In the genomic region with DNA sequence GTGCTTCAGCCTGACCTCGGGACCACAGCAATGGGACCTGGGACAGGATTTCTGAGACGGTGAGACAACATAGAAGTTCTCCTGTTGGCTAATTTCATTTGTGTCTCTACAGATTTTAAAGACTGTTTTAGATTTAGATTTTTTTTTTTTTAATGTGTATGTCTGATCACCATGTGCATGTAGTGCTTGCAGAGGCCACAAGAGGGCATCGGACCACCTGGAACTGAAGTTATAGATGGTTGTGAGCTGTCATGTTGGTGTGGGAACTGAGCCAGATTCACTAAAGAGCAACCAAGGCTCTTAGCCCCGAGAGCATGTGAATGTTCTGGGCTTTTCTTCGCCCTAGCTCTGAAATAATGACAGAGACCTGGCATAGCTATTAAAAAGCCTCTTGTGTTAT, we compare ENCODE assay signal across 8 mouse cellular contexts. TPM values are rescaled to one million over a fixed set of nuclear protein-coding genes. Genes with fewer than 3 reads are reported as not detected.
DNase-seq lines count a peak whose midpoint lies in the region; ATAC-seq and TF ChIP-seq lines count a peak whose summit lies in the region.

No protein-coding gene starts in this region.

- 45% methylated on average over 5 of the region's 5 CpGs for WGBS in forebrain, postnatal 0 days
- WGBS in forebrain, embryonic 13.5 days: 51% methylated on average over 5 of the region's 5 CpGs
- WGBS in neural tube, embryonic 15.5 days: 55% methylated on average over 5 of the region's 5 CpGs
- 49% methylated on average over 5 of the region's 5 CpGs for WGBS in small intestine, adult 2 months

- TF ChIP-seq POLR2A in small intestine, adult 2 months (IDR thresholded peaks at IDR 0.05; ENCODE audit: low read depth, low read length): no peak

- no peak for ATAC-seq in forebrain, postnatal 0 days
- no peak for ATAC-seq in forebrain, embryonic 13.5 days
- ATAC-seq in neural tube, embryonic 15.5 days (ENCODE audit: low FRiP score): no peak

- H3K36me3 ChIP-seq in forebrain, postnatal 0 days (ENCODE audit: insufficient read depth): no peaks in the 10 kb centered on the region
- no peaks in the 10 kb centered on the region for H3K36me3 ChIP-seq in forebrain, embryonic 13.5 days (ENCODE audit: poor library complexity, severe bottlenecking)
- no peaks in the 10 kb centered on the region for H3K36me3 ChIP-seq in neural tube, embryonic 15.5 days
- no peaks in the 10 kb centered on the region for H3K36me3 ChIP-seq in small intestine, adult 2 months (ENCODE audit: control insufficient read depth, insufficient read depth, low read length)

- H3K9ac ChIP-seq in forebrain, postnatal 0 days: no peak overlapping the region
- no peak overlapping the region for H3K9ac ChIP-seq in forebrain, embryonic 13.5 days
- H3K9ac ChIP-seq in neural tube, embryonic 15.5 days (replicated peaks): no peak overlapping the region

- H3K27me3 ChIP-seq in forebrain, postnatal 0 days (ENCODE audit: insufficient read depth, low read length): no peaks in the 10 kb centered on the region
- H3K27me3 ChIP-seq in forebrain, embryonic 13.5 days: peaks cover 13% of the 10 kb centered on the region; the same call in 1 of the 2 replicates
- H3K27me3 ChIP-seq in neural tube, embryonic 15.5 days (replicated peaks): peaks cover 12% of the 10 kb centered on the region
- no peaks in the 10 kb centered on the region for H3K27me3 ChIP-seq in small intestine, adult 2 months (ENCODE audit: control insufficient read depth, insufficient read depth, low read length)

- H3K4me3 ChIP-seq in forebrain, postnatal 0 days (ENCODE audit: low read depth, low read length): no peak overlapping the region
- H3K4me3 ChIP-seq in forebrain, embryonic 13.5 days: no peak overlapping the region
- H3K4me3 ChIP-seq in neural tube, embryonic 15.5 days (replicated peaks): no peak overlapping the region
- H3K4me3 ChIP-seq in small intestine, adult 2 months (ENCODE audit: low read depth, low read length): no peak overlapping the region

- no peak overlapping the region for H3K27ac ChIP-seq in forebrain, postnatal 0 days (ENCODE audit: low read depth, low read length)
- H3K27ac ChIP-seq in forebrain, embryonic 13.5 days: no peak overlapping the region
- H3K27ac ChIP-seq in neural tube, embryonic 15.5 days (replicated peaks): no peak overlapping the region
- H3K27ac ChIP-seq in small intestine, adult 2 months (ENCODE audit: insufficient read depth, low read depth, low read length): no peak overlapping the region

- peak; percentile 66 for TF ChIP-seq CTCF in forebrain, postnatal 0 days (IDR thresholded peaks at IDR 0.05; ENCODE audit: low read depth)
- TF ChIP-seq CTCF in small intestine, adult 2 months (IDR thresholded peaks at IDR 0.05; ENCODE audit: extremely low read depth, insufficient read length, insufficient replicate concordance, low read depth, low read length): peak; percentile 54; the same call in 1 of the 2 replicates

- no peak overlapping the region for H3K4me2 ChIP-seq in forebrain, postnatal 0 days (ENCODE audit: low read depth)
- H3K4me2 ChIP-seq in forebrain, embryonic 13.5 days: no peak overlapping the region
- H3K4me2 ChIP-seq in neural tube, embryonic 15.5 days: no peak overlapping the region

- H3K9me3 ChIP-seq in forebrain, postnatal 0 days (ENCODE audit: low read length): no peaks in the 10 kb centered on the region
- H3K9me3 ChIP-seq in forebrain, embryonic 13.5 days (replicated peaks): no peaks in the 10 kb centered on the region
- H3K9me3 ChIP-seq in neural tube, embryonic 15.5 days (replicated peaks): no peaks in the 10 kb centered on the region

- no peaks in the 10 kb centered on the region for H3K4me1 ChIP-seq in forebrain, postnatal 0 days (ENCODE audit: insufficient read depth)
- no peaks in the 10 kb centered on the region for H3K4me1 ChIP-seq in forebrain, embryonic 13.5 days
- peaks cover 4% of the 10 kb centered on the region; the same call in 1 of the 2 replicates for H3K4me1 ChIP-seq in neural tube, embryonic 15.5 days
- H3K4me1 ChIP-seq in small intestine, adult 2 months (ENCODE audit: control insufficient read depth, insufficient read depth, insufficient read length, low read length): peaks cover 2% of the 10 kb centered on the region; the same call in 1 of the 2 replicates

- DNase-seq in forebrain, postnatal 0 days: peak; percentile 57
- DNase-seq in neural tube, embryonic 10.5 days (ENCODE audit: extremely low spot score, low spot score): peak; percentile 52
- DNase-seq in adrenal gland, postnatal 14 days: peak; percentile 80
- peak; percentile 68 to 82 for DNase-seq in kidney, postnatal 36 days
- DNase-seq in layer of hippocampus, postnatal 36 days: no peak

RNA-seq across cellular contexts. Expression of gene Cebpb, which starts 8.1 kb away (rescaled TPM):
- total RNA-seq in forebrain, postnatal 0 days (2014; rRNA removed): 4.2 and 5.7 TPM in 2 replicates
- polyA plus RNA-seq in forebrain, postnatal 0 days (2015; fragmentation: Nextera tagmentation; extraction: Ambion mirVana): 4.3 and 4.5 TPM in 2 replicates
- polyA plus RNA-seq in forebrain, embryonic 13.5 days (2015; fragmentation: Nextera tagmentation; extraction: Ambion mirVana): 0.11 and 0.14 TPM in 2 replicates
- polyA plus RNA-seq in neural tube, embryonic 15.5 days (2015; fragmentation: Nextera tagmentation; extraction: Ambion mirVana): 2.5 and 3.4 TPM in 2 replicates
- total RNA-seq in adrenal gland, postnatal 14 days (2021): 358 and 403 TPM in 2 replicates
- 194 and 386 TPM in 2 replicates for polyA plus RNA-seq in small intestine, adult 2 months (2012; rRNA removed)
- total RNA-seq in layer of hippocampus, postnatal 36 days (2021): 10 to 100 TPM; 32.6 to 34.3 TPM

RNA-seq across cellular contexts. Expression of gene Tmem189, which starts 9.0 kb away (rescaled TPM):
- 37.7 and 39.5 TPM in 2 replicates for total RNA-seq in forebrain, postnatal 0 days (2014; rRNA removed)
- 33.7 and 38.4 TPM in 2 replicates for polyA plus RNA-seq in forebrain, postnatal 0 days (2015; fragmentation: Nextera tagmentation; extraction: Ambion mirVana)
- 22.1 and 24.0 TPM in 2 replicates for polyA plus RNA-seq in forebrain, embryonic 13.5 days (2015; fragmentation: Nextera tagmentation; extraction: Ambion mirVana)
- 41.4 and 44.1 TPM in 2 replicates for polyA plus RNA-seq in neural tube, embryonic 15.5 days (2015; fragmentation: Nextera tagmentation; extraction: Ambion mirVana)
- total RNA-seq in adrenal gland, postnatal 14 days (2021): 30.7 and 37.5 TPM in 2 replicates
- polyA plus RNA-seq in small intestine, adult 2 months (2012; rRNA removed): 28.0 and 105 TPM in 2 replicates
- 10 to 100 TPM; 46.2 to 51.6 TPM for total RNA-seq in layer of hippocampus, postnatal 36 days (2021)

RNA-seq across cellular contexts. Expression of gene Gm20431, which starts 19.4 kb away (rescaled TPM):
- total RNA-seq in forebrain, postnatal 0 days (2014; rRNA removed): not detected in 2 replicates
- 7.5 and 9.7 TPM in 2 replicates for polyA plus RNA-seq in forebrain, postnatal 0 days (2015; fragmentation: Nextera tagmentation; extraction: Ambion mirVana)
- 5.5 and 8.2 TPM in 2 replicates for polyA plus RNA-seq in forebrain, embryonic 13.5 days (2015; fragmentation: Nextera tagmentation; extraction: Ambion mirVana)
- 8.0 and 13.8 TPM in 2 replicates for polyA plus RNA-seq in neural tube, embryonic 15.5 days (2015; fragmentation: Nextera tagmentation; extraction: Ambion mirVana)
- 19.2 and 23.8 TPM in 2 replicates for total RNA-seq in adrenal gland, postnatal 14 days (2021)
- 0.10 TPM in 1 of 2 replicates, not detected in the other for polyA plus RNA-seq in small intestine, adult 2 months (2012; rRNA removed)
- total RNA-seq in layer of hippocampus, postnatal 36 days (2021): 10 to 100 TPM; 39.4 to 47.0 TPM

RNA-seq across cellular contexts. Expression of gene Ube2v1, which starts 48.8 kb away (rescaled TPM):
- 161 TPM in 2 replicates for total RNA-seq in forebrain, postnatal 0 days (2014; rRNA removed)
- 328 and 369 TPM in 2 replicates for polyA plus RNA-seq in forebrain, postnatal 0 days (2015; fragmentation: Nextera tagmentation; extraction: Ambion mirVana)
- polyA plus RNA-seq in forebrain, embryonic 13.5 days (2015; fragmentation: Nextera tagmentation; extraction: Ambion mirVana): 278 and 309 TPM in 2 replicates
- polyA plus RNA-seq in neural tube, embryonic 15.5 days (2015; fragmentation: Nextera tagmentation; extraction: Ambion mirVana): 351 and 371 TPM in 2 replicates
- total RNA-seq in adrenal gland, postnatal 14 days (2021): 172 and 174 TPM in 2 replicates
- polyA plus RNA-seq in small intestine, adult 2 months (2012; rRNA removed): 58.0 and 89.8 TPM in 2 replicates
- total RNA-seq in layer of hippocampus, postnatal 36 days (2021): 100 to 1,000 TPM; 208 to 231 TPM

Comparison
In these comparisons a context has a peak if more than half of its experiments do, and no peak if none do; other contexts are left out.
1. DNase-seq: peak in forebrain, postnatal 0 days (single experiment), neural tube, embryonic 10.5 days (single experiment), adrenal gland, postnatal 14 days (single experiment) and kidney, postnatal 36 days (2 of 2); none in layer of hippocampus, postnatal 36 days (0 of 2).
2. RNA of gene Cebpb, which starts 8.1 kb away (polyA plus RNA-seq): 194 to 386 TPM in small intestine, adult 2 months; 4.3 to 4.5 TPM in forebrain, postnatal 0 days, 2.5 to 3.4 TPM in neural tube, embryonic 15.5 days and 0.11 to 0.14 TPM in forebrain, embryonic 13.5 days; every median in the first group is over 10 times any median in the second.